Mouse (Mus musculus) brain, embryonic 14.5 days (tissue): Measurements from ENCODE around the gene Enthd1.

ENCODE experiments used
- CTCF ChIP-seq: fragments of 200-500 bp; IDR thresholded peaks from 2 replicates; pipeline ENCODE4 v1.5.1; 2012; ENCODE audit warnings: inconsistent platforms, mild to moderate bottlenecking, moderate library complexity, borderline replicate concordance; ENCODE audit not compliant: insufficient read depth, insufficient read length; ENCODE audit errors: extremely low read depth
- POLR2A ChIP-seq: fragments of 200-500 bp; IDR thresholded peaks from 2 replicates; pipeline ENCODE4 v1.6.1; 2012; ENCODE audit warnings: mild to moderate bottlenecking, inconsistent platforms, borderline replicate concordance; ENCODE audit not compliant: poor library complexity, insufficient read depth, insufficient read length, severe bottlenecking; ENCODE audit errors: extremely low read depth

GRCm38 (mm10) chr15:80560646-80561580, 4.0 kb downstream of the Enthd1 start:
- no peak for TF ChIP-seq CTCF
- TF ChIP-seq POLR2A = no peak
